Mouse (Mus musculus): ENCODE data around the gene B4gat1.

B4gat1 gene

GRCm38 (mm10) chr19:5058801-5059771 is 20.5 kb downstream of the B4gat1 start:
- no peak for DNase-seq (ENCODE audit: low spot score in 2 of 2)

GRCm38 (mm10) chr19:5060365-5061330 is 22.0 kb downstream of the B4gat1 start:
- no peak for DNase-seq (ENCODE audit: low spot score in 2 of 2)

- no peak for DNase-seq (ENCODE audit: low spot score in 2 of 2)
Measured at GRCm38 (mm10) chr19:5062041-5062440, 23.4 kb downstream of the B4gat1 start.

GRCm38 (mm10) chr19:5062446-5062845 is 23.8 kb downstream of the B4gat1 start:
- no peak for DNase-seq (ENCODE audit: low spot score in 2 of 2)

- DNase-seq (ENCODE audit: low spot score in 2 of 2) = no peak
Measured at GRCm38 (mm10) chr19:5065104-5065503, 26.5 kb downstream of the B4gat1 start.

- no peak for DNase-seq (ENCODE audit: low spot score in 2 of 2)
Measured at GRCm38 (mm10) chr19:5067040-5067799, 28.6 kb downstream of the B4gat1 start.

- DNase-seq (ENCODE audit: low spot score in 2 of 2) = no peak
Measured at GRCm38 (mm10) chr19:5067867-5068569, 29.4 kb downstream of the B4gat1 start, which contains the start of gene Cd248. TSS of gene Cd248 (plus strand) at chr19:5068078.

GRCm38 (mm10) chr19:5068570-5069234 is 30.1 kb downstream of the B4gat1 start:
- no peak for DNase-seq (ENCODE audit: low spot score in 2 of 2)

- no peak for DNase-seq (ENCODE audit: low spot score in 2 of 2)
Measured at GRCm38 (mm10) chr19:5069486-5069885, 30.9 kb downstream of the B4gat1 start.

- DNase-seq (ENCODE audit: low spot score in 2 of 2) = no peak
Measured at GRCm38 (mm10) chr19:5069978-5070377, 31.4 kb downstream of the B4gat1 start.

GRCm38 (mm10) chr19:5071077-5071476 is 32.5 kb downstream of the B4gat1 start:
- no peak for DNase-seq (ENCODE audit: low spot score in 2 of 2)

- no peak for DNase-seq (ENCODE audit: low spot score in 2 of 2)
Measured at GRCm38 (mm10) chr19:5071545-5072369, 33.1 kb downstream of the B4gat1 start.

GRCm38 (mm10) chr19:5072389-5073019 is 33.9 kb downstream of the B4gat1 start:
- no peak for DNase-seq (ENCODE audit: low spot score in 2 of 2)

GRCm38 (mm10) chr19:5073028-5073427 is 34.4 kb downstream of the B4gat1 start:
- DNase-seq (ENCODE audit: low spot score in 2 of 2) = no peak

GRCm38 (mm10) chr19:5073518-5073917 is 34.9 kb downstream of the B4gat1 start:
- no peak for DNase-seq (ENCODE audit: low spot score in 2 of 2)

- DNase-seq (ENCODE audit: low spot score in 2 of 2) = no peak
Measured at GRCm38 (mm10) chr19:5079279-5079678, 40.7 kb downstream of the B4gat1 start.

- no peak for DNase-seq (ENCODE audit: low spot score in 2 of 2)
Measured at GRCm38 (mm10) chr19:5082005-5082404, 43.4 kb downstream of the B4gat1 start.

GRCm38 (mm10) chr19:5082596-5082995 is 44.0 kb downstream of the B4gat1 start:
- no peak for DNase-seq (ENCODE audit: low spot score in 2 of 2)
